Mouse (Mus musculus): Measurements from ENCODE around the gene Slit1. TPM values are rescaled to one million over a fixed set of nuclear protein-coding genes. Genes with fewer than 3 reads are reported as not detected.

Slit1 gene
- total RNA-seq, 2 experiments from 2014 or later = 46.4 to 49.8 TPM

DNA sequence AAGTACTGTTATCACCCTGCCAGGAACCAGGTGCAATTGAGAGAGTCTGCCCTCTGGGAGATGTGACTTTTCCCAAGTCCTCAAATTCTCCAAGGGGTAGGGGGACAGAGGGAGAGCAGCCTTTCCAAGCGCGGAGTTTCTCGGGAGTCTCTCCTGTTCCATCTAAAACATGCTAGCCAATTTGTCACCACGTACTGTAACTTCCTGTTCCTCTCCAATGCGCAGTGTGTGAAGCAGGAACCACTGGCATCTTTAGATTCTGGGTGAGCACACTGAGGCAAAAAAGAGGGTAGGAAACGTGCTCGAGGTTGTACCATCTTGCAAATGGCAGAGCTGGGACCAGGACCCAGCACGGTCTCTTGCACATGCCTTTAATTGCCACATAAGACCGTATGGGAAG lies 47.0 kb downstream of the Slit1 start:
- DNase-seq (ENCODE audit: low spot score in 2 of 2) = peak in 1 of 2 experiments; percentile 57
- intact Hi-C loops (cut with DNase I) = loop anchor here (5.0 kb wide), 1 partner anchor 46 kb away; the partner anchor contains the start of gene Slit1

DNA sequence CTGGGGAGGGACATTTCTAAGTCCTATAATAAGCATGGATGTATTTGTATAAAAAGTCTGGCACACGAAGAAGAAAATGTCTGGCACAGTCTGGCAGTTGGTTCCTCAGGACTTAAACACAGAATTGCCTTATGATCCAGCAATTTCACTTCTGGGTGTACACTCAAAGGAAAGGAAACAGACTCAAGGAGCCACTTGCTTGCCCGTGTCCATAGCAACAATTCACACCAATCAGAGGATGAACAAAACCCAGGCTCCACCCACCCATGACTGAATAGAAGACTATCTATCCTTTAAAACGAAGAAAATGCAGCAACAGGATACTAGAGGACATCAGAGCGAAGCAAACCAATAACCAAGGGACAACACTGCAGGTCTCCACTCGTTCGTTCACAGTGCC lies 48.4 kb downstream of the Slit1 start:
- peak; percentile 61 to 80 for DNase-seq (ENCODE audit: low spot score in 2 of 2)
- intact Hi-C loops (cut with DNase I) = loop anchor here (5.0 kb wide), 1 partner anchor 47 kb away; the partner anchor contains the start of gene Slit1

DNA sequence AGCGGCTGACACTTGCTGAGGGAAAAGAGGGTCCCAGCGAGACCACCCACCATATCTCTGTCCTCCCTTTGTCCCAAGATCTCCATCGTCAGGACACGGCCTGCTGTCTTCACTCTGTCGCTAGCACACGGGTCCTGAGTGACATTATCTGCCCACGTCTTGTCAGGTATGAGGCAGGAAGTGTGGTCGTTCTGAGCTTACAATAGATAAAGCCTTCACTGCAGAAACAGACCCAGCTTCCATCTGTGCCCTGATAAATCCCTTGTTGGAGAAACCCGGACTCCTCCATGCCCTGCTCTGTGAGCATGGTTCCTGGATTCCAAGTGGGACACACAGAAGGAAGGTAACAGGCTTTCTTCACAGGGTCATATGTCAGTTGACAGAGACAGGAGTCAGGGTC lies 48.9 kb downstream of the Slit1 start:
- DNase-seq (ENCODE audit: low spot score in 2 of 2) = no peak
- intact Hi-C loops (cut with DNase I) = loop anchor here (5.0 kb wide), 1 partner anchor 48 kb away; the partner anchor contains the start of gene Slit1

DNA sequence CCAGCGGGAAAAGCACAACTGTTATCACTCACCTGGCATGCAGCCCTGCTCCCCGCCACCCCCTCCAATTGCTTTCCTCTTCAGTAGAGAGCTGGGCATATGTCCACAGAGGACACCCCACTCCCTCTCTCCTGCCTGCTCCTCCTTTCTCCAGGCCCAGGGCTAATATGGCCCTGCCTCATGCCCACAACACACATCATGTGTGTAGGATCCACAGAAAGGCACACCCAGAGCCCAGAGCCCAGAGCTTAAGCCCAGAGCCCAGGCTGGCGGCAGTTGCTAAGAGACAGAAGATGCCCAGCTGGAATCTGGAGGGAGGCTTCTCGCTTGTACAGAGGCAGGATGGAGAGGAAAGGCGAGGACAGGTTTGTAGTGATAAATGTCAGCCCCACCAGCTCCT lies 49.7 kb downstream of the Slit1 start:
- intact Hi-C loops (cut with DNase I) = no loop called here
- peak; percentile 57 to 76 for DNase-seq (ENCODE audit: low spot score in 2 of 2)

DNA sequence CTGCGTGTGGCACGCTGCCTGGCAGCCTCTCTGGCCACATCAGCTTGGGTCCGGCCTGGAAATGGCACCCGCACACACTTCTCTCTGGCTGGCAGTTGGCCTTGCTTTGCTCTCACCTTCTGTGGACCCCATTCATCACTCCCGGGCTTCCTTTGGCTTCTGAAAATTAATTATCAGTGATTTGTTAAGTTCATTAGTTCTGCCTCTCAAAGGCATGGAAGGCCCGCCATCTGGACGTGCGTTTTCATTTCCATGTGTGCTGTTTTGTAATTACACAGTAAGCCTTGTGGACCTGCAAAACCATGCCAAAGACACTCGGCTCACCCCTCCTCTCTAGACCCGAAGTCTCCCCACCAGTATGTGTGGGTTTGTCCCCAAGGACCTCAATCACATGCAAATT lies 53.4 kb downstream of the Slit1 start:
- intact Hi-C loops (cut with DNase I) = no loop called here
- DNase-seq (ENCODE audit: low spot score in 2 of 2) = no peak

DNA sequence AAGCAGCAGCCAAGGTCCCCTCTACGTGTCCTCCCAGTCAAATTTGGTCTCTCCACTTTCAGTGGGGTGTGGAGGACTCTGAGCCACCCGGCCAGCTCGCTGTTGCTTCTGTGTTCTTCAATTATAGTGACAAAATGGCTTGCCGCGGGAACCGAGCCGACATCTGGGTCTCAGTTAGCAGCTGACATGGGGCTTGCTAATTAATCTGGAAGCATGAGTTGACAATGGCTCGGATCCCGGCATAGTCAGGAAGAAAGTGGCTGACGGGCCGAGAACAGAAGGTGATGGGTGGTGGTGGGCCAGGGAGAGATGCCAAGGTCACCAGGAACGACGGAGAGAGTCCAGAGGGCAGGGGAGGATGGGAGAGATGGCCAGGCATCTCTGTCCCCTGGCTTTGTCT lies 55.2 kb downstream of the Slit1 start:
- intact Hi-C loops (cut with DNase I) = no loop called here
- no peak for DNase-seq (ENCODE audit: low spot score in 2 of 2)

DNA sequence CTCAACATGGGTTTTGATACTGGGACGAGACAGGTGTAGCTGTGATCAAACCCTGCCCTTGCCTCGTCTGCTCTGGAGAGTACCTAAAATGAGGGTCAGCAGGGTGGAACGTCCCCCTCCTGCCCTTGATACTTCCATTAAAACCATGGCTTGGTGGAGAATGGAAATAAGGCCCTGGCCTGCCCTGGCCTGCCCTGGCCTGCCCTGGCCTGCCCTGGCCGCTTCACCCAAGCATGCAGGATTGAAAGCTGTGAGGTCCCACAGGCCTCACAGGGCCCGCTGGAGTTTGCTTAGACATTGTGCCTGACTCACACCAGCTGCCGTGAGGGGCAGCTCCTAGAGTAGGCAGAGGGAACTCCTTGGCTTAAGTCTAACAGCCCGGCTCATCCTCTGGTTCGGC lies 55.6 kb downstream of the Slit1 start:
- intact Hi-C loops (cut with DNase I) = no loop called here

DNA sequence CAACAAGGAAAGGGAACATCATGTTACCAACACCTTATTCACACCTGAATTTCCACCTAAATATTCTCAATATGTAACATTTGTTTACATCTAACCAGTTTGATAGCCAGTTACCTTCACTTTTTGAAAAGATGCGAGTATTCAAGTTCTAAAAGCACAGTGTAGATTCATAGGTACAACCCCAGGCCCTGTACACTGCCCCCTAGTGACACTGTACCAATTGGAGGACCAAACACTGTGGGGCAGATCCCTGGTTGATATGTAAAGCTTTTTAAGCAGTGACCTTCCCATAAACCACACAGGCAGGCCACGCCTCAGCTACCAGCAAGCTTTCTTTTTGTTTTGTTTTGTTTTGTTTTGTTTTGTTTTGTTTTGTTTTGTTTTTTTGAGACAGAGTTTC lies 57.3 kb downstream of the Slit1 start:
- intact Hi-C loops (cut with DNase I) = no loop called here
- DNase-seq (ENCODE audit: low spot score in 2 of 2) = no peak

More for the DNA sequence above, 55.6 kb downstream of the Slit1 start:
- DNase-seq (ENCODE audit: low spot score in 2 of 2) = no peak

DNA sequence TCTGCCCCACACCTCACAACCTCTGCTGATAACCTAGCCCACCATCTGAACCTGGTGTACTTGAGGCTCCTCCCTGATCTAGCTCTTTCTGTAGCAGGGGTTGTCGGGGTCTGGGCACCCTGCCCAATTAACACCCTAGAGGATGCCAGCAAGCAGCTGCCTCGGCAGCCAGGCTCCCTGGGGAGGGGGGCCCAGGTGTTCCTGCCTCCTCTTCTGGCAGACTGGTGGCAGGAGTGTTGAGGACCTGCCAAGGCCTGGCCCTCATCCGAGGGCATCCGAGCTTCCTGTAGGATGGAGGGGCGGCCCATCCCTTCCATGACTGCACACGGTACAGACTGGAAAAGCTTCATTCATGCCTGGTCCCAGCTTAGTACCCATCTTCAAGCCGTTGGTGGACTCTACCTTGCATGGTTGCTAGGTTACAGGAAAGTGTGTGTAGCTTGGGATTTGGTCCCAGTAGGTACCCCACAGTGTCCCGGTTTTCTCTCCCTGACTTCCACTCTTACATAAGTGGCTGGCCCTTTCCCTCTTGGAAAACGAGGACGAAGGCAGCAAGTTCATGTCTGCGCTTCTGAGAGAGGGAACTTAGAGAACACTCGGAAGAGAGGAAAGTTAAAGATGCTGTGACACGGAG lies 57.9 kb downstream of the Slit1 start:
- peak in 1 of 2 experiments; percentile 62 for DNase-seq (ENCODE audit: low spot score in 2 of 2)
- intact Hi-C loops (cut with DNase I) = no loop called here

DNA sequence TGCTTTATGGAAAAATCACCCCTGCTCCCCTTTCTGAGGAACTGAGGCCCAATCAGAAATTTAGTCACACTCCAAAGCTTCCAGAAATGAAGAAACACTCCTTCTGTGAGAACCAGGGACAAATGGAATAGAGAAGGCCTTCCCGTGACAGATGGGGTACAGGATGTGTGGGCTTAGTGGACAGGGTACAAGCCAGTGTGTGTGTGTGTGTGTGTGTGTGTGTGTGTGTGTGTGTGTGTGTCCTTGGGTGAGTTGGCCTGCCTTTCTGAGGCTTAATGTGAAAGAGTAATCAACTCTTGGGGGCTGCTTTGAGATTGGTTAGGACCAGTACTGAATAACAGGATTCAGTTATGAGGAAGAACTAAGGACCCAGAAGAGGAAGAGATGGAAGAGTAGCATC lies 58.6 kb downstream of the Slit1 start:
- peak in 1 of 2 experiments; percentile 55 for DNase-seq (ENCODE audit: low spot score in 2 of 2)

DNA sequence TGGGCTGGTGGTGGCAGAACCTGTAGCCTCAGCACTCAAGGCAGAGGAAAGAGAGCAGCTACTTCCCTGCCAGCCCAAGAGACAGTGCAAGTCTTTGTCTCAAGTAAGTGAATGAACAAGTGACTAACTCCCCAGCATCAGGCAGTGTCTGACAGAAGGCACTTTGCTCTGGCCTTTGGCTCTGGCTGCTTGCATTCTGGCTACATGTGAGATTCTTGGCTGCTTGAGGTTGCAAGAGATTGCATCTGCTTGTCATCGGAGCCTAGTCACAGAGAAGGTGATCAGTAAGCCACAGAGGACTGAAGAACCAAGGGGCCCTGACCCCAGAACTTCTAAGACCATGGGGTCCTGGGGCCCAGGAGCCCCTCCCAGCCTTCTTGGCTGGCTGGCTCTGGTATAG lies 59.5 kb downstream of the Slit1 start:
- intact Hi-C loops (cut with DNase I) = no loop called here
- no peak for DNase-seq (ENCODE audit: low spot score in 2 of 2)

More for the DNA sequence above, 58.6 kb downstream of the Slit1 start:
- intact Hi-C loops (cut with DNase I) = no loop called here

DNA sequence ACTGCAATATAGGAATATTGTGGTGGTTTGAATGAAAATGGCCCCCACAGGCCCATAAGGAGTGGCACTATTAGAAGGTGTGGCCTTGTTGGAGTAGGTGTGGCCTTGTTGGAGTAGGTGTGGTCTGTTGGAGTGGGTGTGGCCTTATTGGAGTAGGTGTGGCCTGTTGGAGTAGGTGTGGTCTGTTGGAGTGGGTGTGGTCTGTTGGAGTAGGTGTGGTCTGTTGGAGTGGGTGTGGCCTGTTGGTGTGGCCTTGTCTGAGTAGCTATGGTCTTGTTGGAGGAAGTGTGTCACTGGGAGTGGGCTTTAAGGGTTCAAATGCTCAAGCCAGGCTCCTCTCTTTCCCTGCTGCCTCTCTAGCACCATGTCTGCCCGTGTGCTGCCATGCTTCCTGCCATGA lies 63.2 kb downstream of the Slit1 start:
- no peak for DNase-seq (ENCODE audit: low spot score in 2 of 2)
- intact Hi-C loops (cut with DNase I) = no loop called here

DNA sequence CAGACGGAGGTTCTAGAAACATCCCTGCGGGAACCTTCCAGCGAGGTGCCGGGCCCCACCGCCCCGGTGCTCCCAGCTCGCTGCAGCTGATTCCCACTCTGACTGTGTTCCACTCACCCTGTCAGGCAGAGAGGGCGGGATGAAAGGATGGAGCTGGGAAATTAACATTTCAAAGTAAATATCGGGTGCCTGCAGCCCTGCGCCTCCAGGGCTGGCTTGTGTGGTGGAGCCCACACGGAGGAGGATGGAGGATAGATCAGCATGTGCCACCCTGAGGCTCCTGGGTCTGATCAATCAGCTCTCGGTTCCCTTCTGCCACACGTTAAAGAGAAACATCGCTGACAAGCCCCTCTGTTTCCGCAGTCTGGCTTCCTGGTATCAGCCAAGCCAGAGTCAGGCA lies 64.4 kb downstream of the Slit1 start:
- no peak for DNase-seq (ENCODE audit: low spot score in 2 of 2)
- intact Hi-C loops (cut with DNase I) = no loop called here

DNA sequence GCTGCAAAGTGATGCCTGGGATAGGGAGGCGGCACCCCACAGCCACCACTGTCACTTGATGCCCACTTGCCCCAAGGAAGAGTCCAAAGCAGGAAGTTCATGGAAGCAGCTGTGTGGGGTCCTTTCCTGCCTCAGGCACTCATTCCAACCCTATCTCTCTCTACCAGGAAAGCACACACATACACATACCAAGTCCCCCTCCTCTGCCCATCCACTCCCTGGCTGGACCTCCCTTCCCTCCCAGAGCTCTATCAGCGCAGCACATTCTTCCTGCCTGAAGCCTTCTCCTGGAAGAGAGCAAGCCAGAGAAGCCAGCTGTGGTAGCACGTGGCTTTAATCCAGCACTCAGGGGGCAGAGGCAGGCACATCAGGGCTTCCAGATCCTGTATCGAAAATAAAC lies 65.9 kb downstream of the Slit1 start:
- no peak for DNase-seq (ENCODE audit: low spot score in 2 of 2)
- intact Hi-C loops (cut with DNase I) = no loop called here

DNA sequence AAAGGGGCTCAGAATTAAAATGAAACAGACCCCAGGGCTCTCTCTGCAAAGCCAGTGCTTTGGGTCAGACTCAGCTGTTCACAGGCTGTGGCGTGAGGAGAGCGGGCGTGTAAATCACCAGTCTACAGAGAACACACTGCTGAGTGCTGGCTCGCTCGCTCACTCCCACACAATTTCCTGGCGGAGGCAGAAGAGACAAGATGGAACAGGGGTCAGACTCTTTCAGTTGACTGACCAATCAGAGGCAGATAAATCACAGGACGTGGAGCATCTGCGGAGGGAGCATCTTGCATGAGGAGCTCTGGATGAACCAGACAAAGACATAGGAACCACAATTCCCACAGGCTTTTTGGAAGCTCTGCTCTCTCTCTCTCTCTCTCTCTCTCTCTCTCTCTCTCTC lies 67.9 kb downstream of the Slit1 start:
- intact Hi-C loops (cut with DNase I) = no loop called here
- peak in 1 of 2 experiments; percentile 49 for DNase-seq (ENCODE audit: low spot score in 2 of 2)

DNA sequence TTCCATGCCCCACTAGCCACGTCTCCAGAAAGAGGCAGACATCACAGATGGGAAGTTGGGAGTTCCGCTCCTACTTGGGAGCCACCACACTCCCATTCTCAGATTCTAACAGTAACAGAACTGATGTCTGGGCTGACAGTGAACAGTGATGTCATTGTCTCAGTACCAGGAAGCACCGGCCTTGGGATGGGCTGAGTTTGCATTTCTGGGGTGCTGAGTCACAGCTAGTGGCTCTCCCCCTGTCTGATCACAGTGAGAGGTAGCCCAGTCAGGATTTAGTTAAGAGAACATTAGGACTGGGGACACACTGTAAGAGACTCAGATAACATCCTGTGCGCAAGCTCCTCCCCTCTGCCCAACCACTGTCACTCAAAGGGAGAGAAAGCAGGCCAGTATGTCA lies 69.1 kb downstream of the Slit1 start:
- DNase-seq (ENCODE audit: low spot score in 2 of 2) = no peak
- intact Hi-C loops (cut with DNase I) = no loop called here

DNA sequence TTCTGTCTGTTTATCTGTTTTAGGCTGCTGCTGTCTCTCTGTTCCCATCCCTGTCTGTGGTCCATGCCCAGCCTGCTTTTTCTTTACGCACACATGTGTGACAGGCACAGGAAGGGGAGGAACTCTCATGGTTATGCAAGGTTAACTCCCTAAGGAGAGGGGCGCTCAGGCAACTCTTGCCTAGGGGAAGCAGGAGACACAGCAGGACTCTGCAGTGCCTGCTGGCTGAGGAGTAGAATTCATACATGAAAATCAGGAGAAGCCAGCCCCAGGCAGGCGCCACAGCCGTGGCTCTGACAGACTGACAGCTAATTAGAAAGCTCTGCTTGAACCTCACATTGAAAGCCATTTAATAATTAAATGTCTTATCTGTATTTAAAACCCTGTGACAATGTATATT lies 70.6 kb downstream of the Slit1 start:
- no peak for DNase-seq (ENCODE audit: low spot score in 2 of 2)
- intact Hi-C loops (cut with DNase I) = no loop called here

DNA sequence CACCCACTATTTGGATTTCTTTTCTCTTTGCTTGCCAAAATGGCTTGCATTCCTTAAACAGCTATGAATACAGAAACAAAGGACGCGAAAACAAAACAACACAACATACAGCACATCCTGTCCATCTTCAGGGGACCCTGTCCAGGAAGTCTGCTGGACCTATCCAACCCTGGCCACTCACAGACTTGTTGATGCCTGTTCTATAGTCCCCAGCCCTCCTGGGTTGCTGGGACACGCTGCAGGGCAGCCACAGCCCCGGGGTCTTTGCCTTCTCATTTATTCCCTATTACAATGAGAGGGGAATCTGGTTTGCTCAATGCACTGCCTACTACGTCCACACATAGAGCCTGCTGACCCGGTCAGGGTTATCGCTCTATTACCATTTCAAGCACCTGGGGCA lies 72.5 kb downstream of the Slit1 start:
- DNase-seq (ENCODE audit: low spot score in 2 of 2) = no peak
- intact Hi-C loops (cut with DNase I) = no loop called here

DNA sequence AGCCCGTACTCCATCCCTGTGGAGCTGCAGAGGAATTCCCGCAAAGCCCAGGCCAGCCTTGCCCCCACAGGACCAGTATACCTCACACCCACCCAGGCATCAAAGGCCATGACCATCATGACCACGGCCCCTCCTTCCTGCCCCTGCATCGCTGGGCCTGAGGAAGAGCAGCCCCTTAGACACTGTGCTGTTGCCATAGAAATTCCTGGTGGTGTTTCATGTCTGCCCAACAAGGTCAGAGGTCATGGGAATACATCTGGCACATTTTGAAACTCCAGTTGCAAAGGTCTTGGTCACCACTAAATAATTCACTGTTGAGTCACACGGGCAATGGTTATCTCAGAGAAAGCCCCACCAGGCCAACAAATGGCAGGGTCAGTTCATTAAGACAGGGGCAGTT lies 73.0 kb downstream of the Slit1 start:
- intact Hi-C loops (cut with DNase I) = no loop called here
- no peak for DNase-seq (ENCODE audit: low spot score in 2 of 2)

DNA sequence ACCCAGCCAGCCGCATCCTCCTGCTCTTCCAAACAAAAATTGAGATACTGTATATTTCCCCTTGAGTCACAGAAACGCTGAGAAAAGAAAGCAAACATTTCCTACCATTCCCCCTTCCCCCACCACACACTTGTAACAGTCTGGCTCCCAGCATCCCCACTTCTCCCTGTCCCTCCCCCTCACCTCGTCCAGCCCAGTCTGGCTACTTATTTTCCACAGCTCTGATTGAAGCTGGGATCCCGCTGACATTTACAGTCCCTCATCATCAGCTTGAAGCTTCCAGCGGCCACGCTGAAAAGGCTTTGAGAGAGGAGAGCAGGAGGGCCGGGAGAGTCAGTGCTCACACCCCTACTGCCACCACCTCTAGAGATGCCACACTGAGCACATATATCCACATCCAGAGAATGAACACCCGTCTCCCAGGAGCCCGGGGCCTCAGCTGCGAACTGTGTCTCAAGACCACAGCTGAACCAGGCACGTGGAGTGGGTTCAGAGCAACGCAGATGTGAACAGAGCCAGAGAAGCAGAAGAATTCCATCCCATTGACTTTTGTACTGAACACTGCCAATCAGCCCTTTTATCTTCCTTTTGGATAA lies 73.6 kb downstream of the Slit1 start:
- intact Hi-C loops (cut with DNase I) = no loop called here
- DNase-seq (ENCODE audit: low spot score in 2 of 2) = no peak

DNA sequence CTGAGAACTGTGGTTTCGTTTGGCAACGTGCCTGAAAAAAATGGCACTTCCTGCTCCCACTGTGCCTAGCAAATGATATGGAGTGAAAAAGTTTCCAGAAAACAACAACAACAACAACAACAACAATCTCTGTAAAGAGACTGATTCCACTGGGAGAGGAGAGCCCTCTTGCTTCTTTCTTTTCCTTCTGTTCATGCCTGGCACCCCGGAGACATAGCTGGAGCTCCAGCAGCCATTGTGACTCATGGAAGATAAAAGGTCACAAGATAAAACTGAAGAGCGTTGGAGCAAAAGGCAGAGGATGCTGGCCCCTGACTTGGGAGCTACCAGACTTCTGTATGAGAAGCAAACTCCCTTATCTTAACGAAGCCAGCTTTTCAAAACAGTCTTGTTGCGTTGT lies 75.9 kb downstream of the Slit1 start:
- intact Hi-C loops (cut with DNase I) = no loop called here
- DNase-seq (ENCODE audit: low spot score in 2 of 2) = no peak

DNA sequence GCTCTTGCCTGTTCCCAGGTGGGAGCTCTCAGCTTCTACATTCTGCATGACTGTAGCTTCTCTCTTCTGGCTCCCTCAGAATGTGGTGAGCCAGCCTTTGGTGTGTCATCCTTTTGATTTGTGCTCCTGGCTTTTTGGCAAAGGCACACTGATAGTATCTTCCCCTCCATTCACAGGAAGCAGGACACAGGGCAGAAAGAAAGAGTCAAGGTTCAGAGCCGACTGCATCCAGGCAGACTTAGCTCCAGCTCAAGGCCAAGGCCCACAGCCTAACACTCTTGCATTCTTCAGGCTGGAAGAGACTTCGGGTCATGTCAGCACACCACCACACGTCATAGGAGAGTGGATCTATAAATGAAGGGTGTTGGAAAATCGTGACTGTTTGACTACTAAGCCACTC lies 77.5 kb downstream of the Slit1 start:
- DNase-seq (ENCODE audit: low spot score in 2 of 2) = no peak
- intact Hi-C loops (cut with DNase I) = no loop called here

Data from left cerebral cortex, postnatal 25 days (tissue).